Mouse (Mus musculus) layer of hippocampus, adult 9-10 months (tissue): ENCODE measurements at regions not wholly inside any gene's neighbourhood (a gene's known extent, or its start where the extent isn't known, plus 50 kb on each side); places are given as distances from the start of the nearest gene placed in this dataset.

ENCODE experiments used
- DNase-seq: peaks from one replicate; pipeline ENCODE4 v3.0.0; 2022; ENCODE audit warnings: low spot score

GRCm38 (mm10) chr5:101124941-101125453, 279.5 kb downstream of the Gpat3 start:
- no peak for DNase-seq

- no peak for DNase-seq
Measured at GRCm38 (mm10) chr5:101122914-101123313, 277.4 kb downstream of the Gpat3 start.

GRCm38 (mm10) chr5:101120509-101121201, 275.1 kb downstream of the Gpat3 start:
- DNase-seq, result no peak

- DNase-seq, result no peak
Measured at GRCm38 (mm10) chr5:101112151-101112769, 266.7 kb downstream of the Gpat3 start.

- no peak for DNase-seq
Measured at GRCm38 (mm10) chr5:101111619-101112018, 266.1 kb downstream of the Gpat3 start.

- DNase-seq, result no peak
Measured at GRCm38 (mm10) chr5:101100975-101101699, 255.6 kb downstream of the Gpat3 start.

- DNase-seq, result no peak
Measured at GRCm38 (mm10) chr5:101091027-101091598, 245.6 kb downstream of the Gpat3 start.

- DNase-seq, result no peak
Measured at GRCm38 (mm10) chr5:101090415-101091026, 245.0 kb downstream of the Gpat3 start.

GRCm38 (mm10) chr5:101085199-101085598, 239.7 kb downstream of the Gpat3 start:
- no peak for DNase-seq

GRCm38 (mm10) chr5:101082611-101083010, 237.1 kb downstream of the Gpat3 start:
- no peak for DNase-seq

GRCm38 (mm10) chr5:101064308-101064707, 218.8 kb downstream of the Gpat3 start:
- no peak for DNase-seq

- DNase-seq, result no peak
Measured at GRCm38 (mm10) chr5:101063254-101063653, 217.7 kb downstream of the Gpat3 start.

- DNase-seq, result no peak
Measured at GRCm38 (mm10) chr5:101051591-101051990, 206.1 kb downstream of the Gpat3 start.

- DNase-seq, result no peak
Measured at GRCm38 (mm10) chr5:101040488-101040887, 195.0 kb downstream of the Gpat3 start.

- DNase-seq, result no peak
Measured at GRCm38 (mm10) chr5:101032968-101033367, 187.5 kb downstream of the Gpat3 start.

- no peak for DNase-seq
Measured at GRCm38 (mm10) chr5:101032147-101032900, 186.8 kb downstream of the Gpat3 start.

GRCm38 (mm10) chr5:101024796-101025195, 179.3 kb downstream of the Gpat3 start:
- no peak for DNase-seq

- DNase-seq, result peak; percentile 9
Measured at GRCm38 (mm10) chr5:101023784-101024183, 178.3 kb downstream of the Gpat3 start.

- DNase-seq, result peak; percentile 53
Measured at GRCm38 (mm10) chr5:101020784-101021183, 175.3 kb downstream of the Gpat3 start.

GRCm38 (mm10) chr5:101013844-101014243, 168.3 kb downstream of the Gpat3 start:
- no peak for DNase-seq

- DNase-seq, result no peak
Measured at GRCm38 (mm10) chr5:101005216-101005615, 159.7 kb downstream of the Gpat3 start.
